Mouse (Mus musculus) erythroblast, embryonic 14.5 days (primary cell): Measurements from ENCODE around the gene Lrrc58.

ENCODE experiments used
- GATA1 ChIP-seq: IDR thresholded peaks from 2 replicates; pipeline ENCODE4 v1.6.1; 2012; ENCODE audit warnings: low read length, inconsistent platforms, mixed read lengths
- TAL1 ChIP-seq: IDR thresholded peaks from 3 replicates; pipeline ENCODE4 v1.6.1; 2012; ENCODE audit warnings: low read length, inconsistent platforms, mixed read lengths

- no peak for TF ChIP-seq TAL1
- TF ChIP-seq GATA1: no peak
Measured at GRCm38 (mm10) chr16:37937276-37937675, 69.1 kb downstream of the Lrrc58 start.
